Mouse (Mus musculus): ENCODE results near the gene Galr3. TPM values are rescaled to one million over a fixed set of nuclear protein-coding genes. Genes with fewer than 3 reads are reported as not detected.

Gene Galr3
- total RNA-seq, 4 experiments from 2014 or later = 0.81 to 1.0 TPM; not detected in 2

DNA sequence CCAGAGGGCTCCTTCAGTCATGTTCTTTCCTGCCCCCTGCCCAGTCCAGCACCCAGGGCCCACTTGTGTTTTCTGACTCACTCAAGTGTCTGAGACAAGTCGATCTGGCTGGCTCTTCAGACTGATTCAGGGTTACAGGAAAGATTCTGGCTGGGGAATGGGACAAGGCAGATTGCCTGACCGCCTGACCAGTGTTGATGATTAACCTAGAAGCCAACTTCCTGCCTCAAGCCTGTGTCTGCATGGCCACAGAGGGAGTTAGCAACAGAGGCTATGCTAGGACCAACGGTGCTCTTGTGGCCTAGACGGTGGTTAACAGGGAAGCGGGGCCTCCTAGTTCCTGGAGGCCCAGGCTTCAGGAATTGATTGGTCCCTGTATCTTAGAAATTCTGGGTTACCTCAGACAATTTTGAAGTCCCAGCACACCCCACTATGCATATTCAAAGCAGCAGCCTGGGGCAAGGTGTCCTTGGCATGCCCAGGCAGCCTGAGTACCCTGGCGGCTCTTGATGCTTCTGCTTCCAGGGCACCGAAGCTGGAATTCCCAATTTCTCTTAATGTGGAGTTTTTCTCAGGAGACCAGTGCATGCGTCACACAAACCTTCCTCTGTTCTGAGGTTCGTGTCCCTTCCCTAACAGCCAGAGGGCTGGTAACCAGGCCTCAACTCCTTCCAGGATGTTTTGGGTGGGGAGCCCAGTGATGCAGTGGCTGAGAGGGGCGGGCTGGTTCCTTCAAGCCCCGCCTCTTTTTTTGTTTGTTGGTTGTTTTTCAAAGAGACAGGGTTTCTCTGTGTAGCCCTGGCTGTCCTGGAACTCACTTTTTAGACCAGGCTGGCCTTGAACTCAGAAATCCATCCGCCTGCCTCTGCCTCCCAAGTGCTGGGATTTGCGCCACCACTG lies 10.0 kb downstream of the Galr3 start:
- DNase-seq (ENCODE audit: low spot score in 2 of 2) = no peak

DNA sequence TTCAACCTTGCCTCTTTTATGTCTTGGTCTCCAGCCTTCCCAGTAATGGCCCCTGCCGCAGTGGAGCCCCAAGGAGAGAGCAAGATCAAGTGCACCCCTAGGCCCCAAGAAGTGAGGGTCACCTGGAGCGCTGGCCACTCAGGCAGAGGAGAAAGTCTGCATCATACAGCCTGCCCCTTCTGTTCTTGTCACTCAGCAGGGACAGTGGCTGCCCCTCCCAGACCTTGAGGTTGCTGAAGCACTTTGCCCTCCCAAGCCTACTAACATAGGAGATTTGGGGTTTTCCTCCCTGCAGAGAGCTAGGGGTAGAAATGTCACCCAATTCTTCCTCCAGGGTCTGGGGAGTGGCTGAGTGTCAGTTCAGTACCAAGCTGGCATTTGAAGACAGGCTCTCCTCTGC lies 10.7 kb downstream of the Galr3 start:
- DNase-seq (ENCODE audit: low spot score in 2 of 2) = no peak

DNA sequence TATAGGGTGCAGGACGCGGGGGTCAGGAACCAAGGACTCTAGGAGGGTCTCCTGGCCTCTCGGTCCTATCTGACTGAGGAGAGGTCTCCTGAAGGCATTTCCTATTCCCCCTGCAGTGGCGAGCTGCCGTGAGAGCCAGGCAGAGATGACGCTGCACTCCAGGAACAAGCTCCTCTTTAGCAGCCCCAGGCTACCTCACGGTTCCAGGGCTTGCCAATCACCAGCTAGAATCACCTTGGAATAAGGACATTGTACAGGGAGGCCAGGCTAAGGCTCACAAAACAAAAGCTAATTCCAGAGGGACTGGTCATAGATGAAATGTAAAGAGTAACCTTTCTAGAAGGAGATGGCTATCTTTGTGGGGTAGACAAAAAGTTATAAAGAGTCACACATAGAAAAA lies 14.9 kb downstream of the Galr3 start:
- no peak for DNase-seq (ENCODE audit: low spot score in 2 of 2)

GRCm38 (mm10) chr15:79057850-79058249 lies 16.2 kb downstream of the Galr3 start:
- DNase-seq (ENCODE audit: low spot score in 2 of 2) = no peak

GRCm38 (mm10) chr15:79060887-79061565 lies 19.3 kb downstream of the Galr3 start:
- DNase-seq (ENCODE audit: low spot score in 2 of 2) = no peak

DNA sequence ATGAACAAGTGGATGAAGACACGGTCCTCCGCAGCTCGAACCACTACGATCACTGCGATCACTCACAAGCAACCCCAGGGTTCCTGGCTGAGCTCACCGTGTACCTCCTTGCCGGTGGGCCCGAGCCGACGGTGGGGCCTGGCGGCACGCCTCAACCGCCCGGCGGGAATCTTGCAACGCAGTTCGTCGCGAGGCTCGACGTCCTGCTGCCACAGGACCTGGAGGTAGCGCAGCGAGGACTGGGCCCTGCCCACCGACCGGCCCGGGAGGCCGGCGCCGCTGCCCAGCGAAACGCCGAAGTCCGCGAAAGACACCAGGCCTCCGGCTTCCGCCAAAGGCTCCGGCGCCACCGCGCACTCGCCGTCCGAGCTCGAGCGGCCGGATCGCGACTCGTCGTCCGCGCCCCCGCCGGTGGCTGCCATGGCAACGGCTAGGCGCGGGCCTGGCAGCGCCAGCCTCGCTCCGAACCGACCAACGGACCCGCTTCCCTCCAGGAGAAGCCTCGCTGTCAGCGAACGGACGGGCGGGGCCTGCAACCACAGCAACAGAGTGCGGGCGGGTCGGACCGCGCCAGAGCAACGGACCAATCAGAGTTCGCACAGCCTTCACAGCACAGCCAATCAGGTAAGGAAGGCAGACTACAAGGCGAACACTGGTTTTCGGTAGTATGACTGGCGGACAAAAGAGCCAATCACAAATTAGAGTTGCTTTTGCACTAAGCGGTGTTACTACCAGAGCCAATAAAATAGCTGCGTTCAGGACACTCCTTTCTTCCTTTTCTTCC lies 20.9 kb downstream of the Galr3 start, which contains the start of gene Ankrd54:
Gene Ankrd54 (minus strand): TSS at position 518 of the 784 bp plus-strand sequence.
- peak; percentile 99 for DNase-seq (ENCODE audit: low spot score in 2 of 2)

DNA sequence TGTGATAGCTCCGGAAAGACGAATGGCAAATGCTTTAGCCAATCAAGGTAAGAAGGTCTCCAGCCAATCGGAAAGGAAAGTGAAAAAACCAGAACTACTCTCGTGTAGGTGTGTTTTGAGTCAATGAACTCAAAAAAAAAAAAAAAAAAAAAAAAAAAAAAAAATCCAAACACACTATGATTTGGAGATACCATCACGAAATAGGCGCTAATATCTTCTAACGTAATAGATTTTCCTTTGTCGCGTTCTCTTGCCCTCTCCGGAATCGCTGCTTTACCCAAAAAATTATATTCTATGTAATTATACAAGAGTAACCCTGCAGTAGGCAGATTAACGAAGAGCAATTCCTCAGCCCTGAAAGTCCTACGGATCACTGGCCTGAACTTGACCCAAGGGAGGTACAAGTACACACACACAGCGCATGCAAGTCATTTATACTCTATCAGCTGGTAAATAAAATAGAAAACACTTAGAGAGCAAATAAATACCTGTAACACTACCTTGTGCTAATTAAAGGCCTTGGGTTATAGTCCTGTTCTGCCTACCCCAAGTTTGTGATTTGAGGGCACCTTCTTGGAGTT lies 21.6 kb downstream of the Galr3 start:
- DNase-seq (ENCODE audit: low spot score in 2 of 2) = no peak

GRCm38 (mm10) chr15:79065086-79065770 lies 23.5 kb downstream of the Galr3 start:
- no peak for DNase-seq (ENCODE audit: low spot score in 2 of 2)

DNA sequence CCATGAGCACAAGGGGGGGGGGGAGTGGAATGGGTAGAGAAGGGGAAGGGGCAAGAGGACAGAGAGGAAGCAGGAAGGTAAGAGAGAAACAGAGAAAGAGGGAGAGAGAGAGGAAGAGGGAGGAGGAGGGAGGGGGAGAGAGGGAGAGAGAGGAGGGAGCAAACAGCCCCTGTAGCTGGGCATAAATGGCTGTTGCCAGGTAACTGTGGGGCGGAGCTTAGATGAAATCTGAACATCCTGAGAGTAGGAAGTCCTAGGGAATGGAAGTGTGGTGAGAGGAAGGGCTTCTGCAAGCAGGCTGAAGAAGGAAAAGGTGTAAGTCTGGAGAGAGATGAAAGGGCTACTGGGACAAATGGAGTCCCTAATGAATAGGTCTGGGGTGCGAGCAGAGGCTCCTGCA lies 24.6 kb downstream of the Galr3 start:
- no peak for DNase-seq (ENCODE audit: low spot score in 2 of 2)

- no peak for DNase-seq (ENCODE audit: low spot score in 2 of 2)
Measured at GRCm38 (mm10) chr15:79067631-79068030, 25.9 kb downstream of the Galr3 start.

DNA sequence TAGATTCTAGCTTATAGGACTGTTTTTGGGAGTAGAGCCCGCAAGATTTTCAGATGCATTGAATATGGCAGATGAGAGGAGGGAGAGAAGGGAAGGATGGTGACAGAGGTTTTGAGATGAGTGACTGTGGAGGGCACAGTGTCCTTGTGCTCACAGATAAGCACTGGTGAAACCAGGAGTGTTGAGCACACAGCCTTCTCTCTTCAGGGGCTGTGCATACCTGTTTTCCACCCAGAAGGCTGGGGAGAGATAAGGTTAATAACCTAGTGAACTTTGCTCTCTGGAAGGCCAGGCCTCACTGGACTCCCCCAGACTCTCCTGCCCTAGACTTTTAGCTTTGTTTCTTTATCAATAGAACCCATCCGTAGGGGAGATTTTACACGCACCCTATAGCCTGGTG lies 26.7 kb downstream of the Galr3 start:
- DNase-seq (ENCODE audit: low spot score in 2 of 2) = no peak

DNA sequence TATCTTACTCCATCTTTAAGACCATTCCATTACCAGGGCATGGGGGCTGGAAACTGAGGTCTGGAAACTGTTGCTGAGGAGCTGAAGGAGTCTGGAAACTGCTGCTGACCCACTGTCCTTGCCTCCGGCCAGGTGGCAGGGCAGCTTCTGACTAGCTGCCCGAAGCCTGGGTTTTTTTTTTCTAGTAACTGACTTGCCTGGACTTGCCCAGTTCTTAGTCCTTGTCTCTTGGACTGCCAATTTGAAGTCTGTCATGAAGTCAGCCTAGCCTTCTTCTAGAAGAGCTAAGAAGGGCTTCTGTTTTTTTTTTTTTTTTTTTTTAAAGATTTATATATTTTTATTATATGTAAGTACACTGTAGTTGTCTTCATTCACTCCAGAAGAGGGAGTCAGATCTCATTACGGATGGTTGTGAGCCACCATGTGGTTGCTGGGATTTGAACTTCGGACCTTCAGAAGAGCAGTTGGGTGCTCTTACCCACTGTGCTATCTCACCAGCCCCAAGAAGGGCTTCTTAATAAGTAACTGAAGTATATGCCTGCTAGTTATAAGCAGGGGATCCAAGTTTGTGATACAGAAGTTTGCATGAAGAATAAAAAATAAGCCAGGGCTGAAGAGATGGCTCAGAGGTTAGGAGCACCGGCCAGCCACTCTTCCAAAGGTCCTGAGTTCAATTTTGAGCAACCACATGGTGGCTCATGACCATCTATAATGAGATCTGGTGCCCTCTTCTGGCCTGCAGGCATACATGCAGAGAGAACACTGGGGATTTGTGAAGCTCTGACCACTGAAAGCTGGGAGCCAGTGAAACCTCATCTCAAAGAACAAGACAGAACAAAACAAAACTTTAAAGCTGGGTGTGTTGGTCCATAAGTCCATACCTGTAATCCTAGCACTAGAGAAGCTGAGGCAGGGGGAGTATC lies 29.7 kb downstream of the Galr3 start:
- DNase-seq (ENCODE audit: low spot score in 2 of 2) = no peak

DNA sequence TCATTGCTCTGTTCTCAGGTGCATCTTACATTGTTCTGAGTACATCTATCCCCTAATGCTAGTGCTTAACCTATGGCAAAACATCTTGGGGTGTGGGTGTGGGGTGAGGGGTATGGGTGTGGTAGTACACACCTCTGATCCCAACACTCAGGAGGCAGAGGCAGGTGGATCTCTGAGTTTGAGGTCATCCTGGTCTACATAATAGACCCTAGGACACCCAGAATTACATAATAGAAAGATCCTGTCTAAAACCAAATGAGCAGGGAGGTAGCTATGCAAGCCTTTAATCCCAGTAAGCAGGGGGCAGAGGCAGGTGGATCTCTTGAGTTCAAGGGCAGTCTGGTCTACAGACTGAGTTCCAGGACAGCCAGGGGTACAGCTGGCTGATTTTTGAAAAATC lies 32.1 kb downstream of the Galr3 start:
- no peak for DNase-seq (ENCODE audit: low spot score in 2 of 2)

DNA sequence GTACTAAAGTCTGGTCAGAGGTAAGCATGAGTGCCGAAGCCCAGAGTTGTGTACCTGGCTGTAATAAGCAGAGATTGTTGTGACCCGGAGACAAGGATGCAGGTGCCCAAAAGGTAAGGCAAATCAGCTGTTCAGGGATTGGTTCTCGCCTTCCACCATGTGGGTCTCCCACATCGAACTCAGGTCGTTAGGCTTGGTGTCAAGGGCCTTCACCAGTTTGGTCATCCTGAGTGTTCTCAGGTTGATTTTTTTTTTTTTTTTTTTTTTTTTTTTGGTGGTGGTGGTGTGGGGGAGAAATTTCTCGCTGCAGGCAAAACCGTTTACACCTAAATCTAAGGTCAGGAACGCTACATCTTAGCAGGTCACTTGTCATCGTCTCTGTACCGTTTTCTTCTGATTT lies 32.8 kb downstream of the Galr3 start:
- DNase-seq (ENCODE audit: low spot score in 2 of 2) = no peak

- DNase-seq (ENCODE audit: low spot score in 2 of 2) = peak; percentile 81 to 82
Measured at GRCm38 (mm10) chr15:79074913-79075532, 33.3 kb downstream of the Galr3 start, which contains the start of gene Eif3l. TSS of gene Eif3l (plus strand) at chr15:79075179.

- DNase-seq (ENCODE audit: low spot score in 2 of 2) = no peak
Measured at GRCm38 (mm10) chr15:79075658-79076365, 34.1 kb downstream of the Galr3 start.

DNA sequence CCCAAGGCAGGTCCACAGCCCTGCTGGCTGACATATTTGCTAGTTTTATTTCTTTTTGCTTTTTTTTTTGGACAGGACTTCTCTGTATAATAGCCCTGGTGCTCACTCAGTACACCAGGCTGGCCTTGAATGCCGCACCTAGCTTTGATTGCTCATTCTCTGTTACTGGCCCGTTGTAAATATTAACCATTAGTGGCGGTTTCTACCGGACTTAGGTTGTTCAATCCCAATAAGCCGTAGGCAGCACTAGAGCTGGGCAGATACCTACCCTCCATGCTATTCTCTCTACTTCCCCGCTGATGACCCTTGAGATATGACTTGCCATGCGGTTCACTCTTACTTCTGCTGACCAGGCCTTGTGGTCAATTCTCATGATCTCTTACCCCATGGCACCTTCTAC lies 37.9 kb downstream of the Galr3 start:
- no peak for DNase-seq (ENCODE audit: low spot score in 2 of 2)

DNA sequence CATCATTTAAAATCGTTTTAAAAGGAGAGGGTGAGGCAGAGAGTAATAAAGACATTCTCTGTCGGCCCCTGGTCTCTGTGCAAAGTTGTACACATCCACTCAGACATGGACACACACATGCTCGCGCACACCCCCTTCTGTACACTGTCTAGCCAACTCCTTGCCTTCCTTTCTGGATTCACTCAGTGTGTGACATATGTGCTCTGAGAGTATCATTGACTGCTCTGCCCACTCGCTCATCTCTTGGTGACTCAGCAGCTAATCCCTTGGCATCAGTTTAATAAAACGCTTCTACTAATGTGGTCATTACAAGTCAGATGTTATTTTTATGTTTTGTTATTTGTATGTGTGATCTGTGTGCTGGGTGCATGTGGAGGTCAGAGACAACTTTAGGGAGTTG lies 50.6 kb downstream of the Galr3 start:
- no peak for DNase-seq (ENCODE audit: low spot score in 2 of 2)

Data from layer of hippocampus, adult 8-10 months (tissue).